Mouse (Mus musculus) liver, adult 2 months (tissue): Measurements from ENCODE around the gene Phf21a.

ENCODE experiments used
- CTCF ChIP-seq: fragments of 200-500 bp; IDR thresholded peaks from 2 replicates; pipeline ENCODE4 v1.5.1; 2011; ENCODE audit warnings: low read depth, low read length, control low read depth
- POLR2A ChIP-seq: fragments of 200-500 bp; IDR thresholded peaks from 2 replicates; pipeline ENCODE4 v1.6.1; 2011; ENCODE audit warnings: low read length, control low read depth; ENCODE audit not compliant: insufficient read depth; ENCODE audit errors: extremely low read depth

DNA sequence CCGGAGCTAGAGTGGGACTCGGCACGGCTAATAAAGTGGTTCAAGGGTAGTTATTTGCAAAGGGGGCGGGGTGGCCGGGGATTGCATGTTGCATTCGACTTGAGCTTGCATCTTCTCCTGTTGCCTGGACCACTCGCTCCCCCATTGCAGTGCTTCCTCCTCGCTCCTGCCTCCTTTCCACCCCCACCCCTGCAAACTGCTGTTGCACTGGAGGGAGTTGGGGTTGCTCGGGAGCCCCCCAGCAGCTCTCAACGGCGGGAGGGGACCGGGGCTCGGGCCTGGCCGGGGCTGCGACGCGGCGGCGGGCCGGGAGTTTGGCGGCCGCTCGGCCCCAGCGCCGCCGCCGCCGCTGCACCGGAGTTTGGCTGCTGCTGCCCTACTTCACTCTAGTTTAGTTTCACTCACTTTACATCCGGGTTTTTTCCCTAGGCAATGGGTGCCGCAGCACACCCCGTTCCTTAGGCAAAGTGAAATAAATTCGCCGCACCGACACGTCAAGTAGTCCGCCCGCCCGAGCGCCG lies 90.1 kb downstream of the Phf21a start:
- TF ChIP-seq CTCF (no peak), POLR2A (peak; percentile 46; the same call in 1 of the 2 replicates)
